Mouse (Mus musculus): Measurements from ENCODE around the gene Kcnj10.

DNA sequence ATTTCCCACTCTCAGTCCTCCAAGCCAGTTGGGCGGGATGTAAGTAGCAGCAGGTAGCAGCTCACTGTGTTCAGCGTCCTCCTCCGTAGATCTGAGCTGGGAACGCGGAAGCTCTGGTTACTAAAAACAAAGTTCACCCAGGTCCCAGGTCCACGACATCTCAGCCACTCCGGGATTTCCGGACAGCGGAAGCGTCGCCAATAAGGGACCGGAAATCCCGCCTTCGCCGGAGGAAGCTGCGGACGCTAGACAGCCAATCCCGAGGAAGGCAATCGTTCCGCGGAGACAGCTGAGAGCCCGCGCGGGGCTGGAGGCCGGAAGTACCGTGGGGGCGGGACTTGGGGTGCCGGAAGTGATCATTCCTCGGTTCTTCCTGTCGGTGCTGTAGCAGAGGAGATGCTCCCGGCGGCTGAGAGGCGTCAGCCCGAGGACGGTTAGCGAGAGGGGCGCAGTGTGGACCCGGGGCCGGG lies 35.2 kb downstream of the Kcnj10 start, which contains the start of gene Pigm:
- no peak for TF ChIP-seq CTCF (IDR thresholded peaks at IDR 0.05; ENCODE audit: insufficient read depth, low read depth, low read length)
- peak; percentile 59 for TF ChIP-seq POLR2A (IDR thresholded peaks at IDR 0.05; ENCODE audit: insufficient read depth, low read depth, low read length)
